Mouse (Mus musculus) T-helper 2 cell (primary cell): ENCODE results near the gene Slc30a7.

Source experiments
- in situ Hi-C: fragments of 300-600 bp; cut with MboI, MseI; formaldehyde crosslinking; loops from one replicate; pipeline ENCODE4 v1.15.1; 2025; ENCODE audit warnings: high pct_unique_total_duplicates

Slc30a7 gene

DNA sequence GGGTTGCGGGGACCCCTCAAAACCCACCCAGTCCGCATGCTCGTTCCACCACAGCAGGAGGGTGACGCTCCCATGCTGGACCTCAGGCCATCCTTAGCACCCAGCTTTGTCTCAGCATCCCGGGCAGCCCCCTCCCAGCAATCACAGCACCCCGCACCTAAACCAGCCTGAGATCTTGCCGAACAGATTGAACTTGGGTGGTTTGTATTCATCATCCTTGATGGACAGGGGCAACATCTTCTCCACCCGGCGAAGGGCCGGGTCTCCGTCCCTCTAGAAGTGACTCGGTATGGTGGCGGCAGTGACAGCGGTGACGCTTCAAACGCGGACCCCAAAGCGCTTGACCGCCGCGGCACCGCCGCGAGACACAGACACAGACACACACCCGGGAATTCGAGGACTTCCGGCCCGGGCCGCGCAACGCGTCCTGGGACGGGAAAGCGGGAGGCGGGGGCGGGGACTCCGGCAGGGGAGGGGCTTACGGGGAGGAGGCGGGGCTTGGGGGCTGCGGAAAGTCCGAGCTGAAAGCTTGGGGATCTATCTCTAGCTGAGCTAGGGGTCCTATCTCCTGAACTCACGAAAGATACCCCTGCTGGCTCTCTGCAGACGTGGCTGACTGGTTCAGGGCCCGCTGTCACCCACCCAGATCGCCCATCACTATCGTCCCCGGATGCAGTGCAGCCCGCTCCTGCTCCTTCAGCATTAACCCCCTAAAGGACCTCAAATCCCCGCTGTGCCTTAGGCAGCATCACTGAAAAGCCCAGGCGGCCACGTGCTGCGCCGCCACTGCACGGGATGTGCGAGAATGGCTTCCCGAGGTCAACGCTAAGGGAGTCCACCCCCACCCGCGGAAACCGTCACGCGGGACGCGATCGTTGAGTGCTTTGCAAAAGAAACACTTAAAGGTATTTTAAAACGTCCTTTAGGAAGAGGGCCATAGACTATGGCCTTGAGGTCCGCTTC lies at the start of gene Slc30a7, which contains the start of gene Extl2:
TSS of gene Slc30a7 (minus strand) at position 429 of the 963 bp plus-strand sequence.
TSS of gene Extl2 (plus strand) at position 485 of the 963 bp plus-strand sequence.
- in situ Hi-C loops, result loop anchor here (5.0 kb wide), 1 partner anchor 35 kb away; no protein-coding TSS in a partner anchor

DNA sequence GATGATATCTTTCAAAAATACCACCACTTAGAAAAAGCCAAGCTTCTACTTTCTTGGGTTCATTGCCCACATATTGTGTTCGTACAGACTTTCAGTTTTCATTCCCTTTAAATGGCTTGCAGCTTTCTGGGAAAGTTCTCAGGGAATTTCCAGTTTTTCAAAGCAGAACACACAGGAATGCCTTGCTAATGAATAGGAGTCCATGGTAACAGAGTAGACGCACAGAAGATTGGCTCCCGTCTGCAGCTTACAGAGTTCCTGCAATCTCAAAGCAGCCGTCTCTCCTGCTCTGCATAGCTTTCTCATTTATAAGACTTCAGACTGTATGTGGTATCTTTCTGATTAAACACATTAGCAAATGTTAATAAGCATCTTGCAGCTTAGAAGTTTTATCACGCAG lies 39.8 kb upstream of the Slc30a7 start:
- in situ Hi-C loops, result loop anchor here (10.0 kb wide), 1 partner anchor 198 kb away; no protein-coding TSS in a partner anchor

DNA sequence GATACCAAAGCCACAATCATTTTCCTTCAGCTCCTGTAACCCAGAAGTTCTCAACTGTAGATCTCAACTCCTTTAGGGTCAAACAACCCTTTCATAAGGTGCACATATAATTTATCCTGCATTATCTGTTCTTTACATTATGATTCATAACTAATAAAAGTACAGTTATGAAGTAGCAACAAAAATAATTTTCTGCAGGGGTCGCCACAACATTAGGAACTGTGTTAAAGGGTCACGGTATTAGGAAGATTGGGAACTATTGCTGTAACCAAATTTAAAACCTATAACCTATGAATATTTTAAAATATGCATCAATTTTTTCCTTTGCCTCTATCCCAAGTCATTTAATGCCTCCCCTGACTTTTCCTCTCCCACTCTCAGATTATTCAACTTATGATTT lies 38.8 kb upstream of the Slc30a7 start:
- in situ Hi-C loops, result loop anchor here (10.0 kb wide), 1 partner anchor 199 kb away; no protein-coding TSS in a partner anchor

DNA sequence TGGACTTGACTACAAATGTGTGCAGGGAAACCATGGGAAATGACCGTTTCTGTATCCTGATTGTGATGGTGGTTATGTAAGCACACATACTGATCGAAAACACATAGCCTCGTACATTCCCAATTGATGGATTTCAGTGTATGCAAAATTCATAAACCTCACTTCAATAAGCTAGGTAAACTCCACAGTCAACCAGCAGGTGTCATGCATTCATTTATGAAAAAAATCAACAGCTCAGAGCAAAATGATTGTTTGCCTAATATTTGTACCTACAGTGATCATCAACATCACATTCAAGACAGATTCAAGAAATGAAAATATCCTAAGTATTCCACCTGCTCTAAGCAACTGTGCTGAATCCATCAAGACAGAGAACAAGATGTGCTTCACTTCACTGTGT lies 33.6 kb upstream of the Slc30a7 start:
- in situ Hi-C loops, result loop anchor here (5.0 to 10.0 kb wide), 2 partner anchors 204 to 277 kb away; no protein-coding TSS in a partner anchor

DNA sequence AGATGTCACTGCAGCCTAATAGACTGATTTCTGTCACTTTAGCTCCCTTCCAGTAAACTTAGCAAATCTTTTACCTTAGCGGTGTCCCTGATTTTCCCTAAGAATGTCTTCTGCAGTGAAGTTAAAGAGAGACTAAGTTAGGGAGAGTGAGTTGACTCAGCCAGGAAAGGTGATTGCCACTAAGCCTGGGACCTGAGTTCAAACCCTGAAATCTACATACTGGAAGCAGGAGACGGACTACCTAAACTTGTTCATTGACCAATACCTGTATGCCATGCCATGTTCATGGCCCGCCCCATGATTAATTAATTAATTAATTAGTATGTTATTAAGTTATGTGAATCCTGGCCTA lies 26.6 kb upstream of the Slc30a7 start:
- in situ Hi-C loops, result no loop called here

DNA sequence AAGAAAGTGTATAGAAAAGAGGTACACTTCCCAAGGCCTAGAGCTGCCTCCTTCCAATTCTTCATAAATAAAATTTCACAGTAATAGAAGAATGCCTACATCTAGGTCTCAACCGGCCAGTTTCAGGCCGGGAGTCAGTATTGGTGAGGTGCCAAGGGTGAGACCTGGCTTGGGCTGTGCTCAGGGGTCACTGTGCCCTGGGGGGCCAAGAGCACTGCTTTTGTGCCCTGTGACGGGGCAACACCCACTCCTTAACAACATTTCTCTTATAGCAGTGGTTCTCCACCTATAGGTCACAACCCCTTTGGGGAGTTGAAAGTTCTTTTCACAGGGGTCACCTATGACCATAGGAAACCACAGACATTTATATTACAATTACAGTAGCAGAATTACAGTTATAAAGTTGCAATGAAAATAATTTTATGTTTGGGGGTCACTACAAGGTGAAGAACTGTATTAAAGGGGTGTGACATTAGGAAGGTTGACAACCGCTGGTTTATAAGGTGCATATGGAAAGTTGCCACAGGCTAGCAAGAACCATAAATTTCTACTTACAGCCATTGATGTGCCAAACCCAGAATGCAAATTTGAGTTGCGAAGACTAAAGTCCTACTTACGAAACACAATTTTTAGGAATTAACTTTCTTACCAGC lies 26.1 kb upstream of the Slc30a7 start:
- in situ Hi-C loops, result no loop called here

DNA sequence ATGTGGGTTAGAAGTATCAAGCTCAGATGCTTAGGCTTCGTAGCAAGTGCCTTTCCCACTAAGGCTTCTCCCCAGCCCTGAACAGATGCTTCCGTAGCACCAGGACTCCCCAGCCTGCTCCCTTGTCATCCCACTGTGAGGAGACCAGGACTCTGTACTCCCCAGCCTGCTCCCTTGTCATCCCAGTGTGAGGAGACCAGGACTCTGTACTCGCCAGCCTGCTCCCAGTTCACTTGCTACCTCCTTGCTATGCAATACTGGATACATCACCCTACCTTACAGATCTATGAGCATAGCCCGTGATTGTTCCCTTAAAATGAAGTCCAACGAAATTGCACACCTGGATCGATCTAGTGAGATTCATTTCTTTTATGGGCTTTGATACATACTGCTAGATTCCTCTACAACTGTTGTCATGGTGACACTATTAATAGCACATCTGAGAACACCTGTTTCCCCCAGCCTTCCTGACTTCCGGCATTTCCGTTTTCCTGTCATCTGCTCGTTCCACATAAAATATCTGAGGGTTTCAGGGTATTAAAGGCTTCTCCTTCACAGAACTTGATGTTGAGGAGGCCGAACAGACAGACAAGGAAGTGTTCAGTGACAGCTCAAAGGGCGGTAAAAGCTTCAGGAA lies 23.1 kb upstream of the Slc30a7 start:
- in situ Hi-C loops, result no loop called here

DNA sequence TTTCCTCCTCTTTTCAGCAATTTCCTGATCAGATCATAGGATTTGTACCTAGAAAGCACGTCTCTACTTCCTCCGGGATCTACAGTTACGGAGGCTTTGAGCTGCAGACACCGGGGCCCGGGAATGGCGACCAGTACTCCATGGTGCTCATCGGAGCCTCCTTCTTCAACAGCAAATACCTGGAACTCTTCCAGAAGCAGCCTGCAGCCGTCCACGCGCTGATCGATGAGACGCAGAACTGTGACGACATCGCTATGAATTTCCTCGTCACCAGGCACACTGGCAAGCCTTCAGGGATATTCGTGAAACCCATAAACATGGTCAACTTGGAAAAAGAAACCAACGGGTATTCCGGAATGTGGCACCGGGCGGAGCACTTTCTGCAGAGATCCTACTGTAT lies 19.8 kb upstream of the Slc30a7 start:
- in situ Hi-C loops, result no loop called here

DNA sequence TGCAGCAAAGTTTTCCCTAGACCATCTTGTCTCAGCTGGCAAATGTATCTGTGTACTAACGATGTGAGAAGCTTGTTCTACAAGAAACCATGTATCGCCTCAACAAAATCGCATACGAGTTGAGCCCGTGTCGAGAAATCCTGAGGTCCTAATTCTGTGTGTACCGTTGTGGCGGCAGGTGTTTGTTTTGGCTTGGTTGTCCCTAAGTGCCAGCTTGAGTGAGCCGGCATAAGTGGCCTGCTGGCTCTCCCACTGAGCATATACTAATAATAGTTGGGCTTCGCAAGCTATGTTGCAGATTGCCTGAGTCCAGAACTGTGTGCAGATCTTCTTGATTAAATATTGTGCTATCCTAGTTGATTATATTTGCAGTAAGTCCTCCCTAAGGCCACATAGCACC lies 18.5 kb upstream of the Slc30a7 start:
- in situ Hi-C loops, result no loop called here

DNA sequence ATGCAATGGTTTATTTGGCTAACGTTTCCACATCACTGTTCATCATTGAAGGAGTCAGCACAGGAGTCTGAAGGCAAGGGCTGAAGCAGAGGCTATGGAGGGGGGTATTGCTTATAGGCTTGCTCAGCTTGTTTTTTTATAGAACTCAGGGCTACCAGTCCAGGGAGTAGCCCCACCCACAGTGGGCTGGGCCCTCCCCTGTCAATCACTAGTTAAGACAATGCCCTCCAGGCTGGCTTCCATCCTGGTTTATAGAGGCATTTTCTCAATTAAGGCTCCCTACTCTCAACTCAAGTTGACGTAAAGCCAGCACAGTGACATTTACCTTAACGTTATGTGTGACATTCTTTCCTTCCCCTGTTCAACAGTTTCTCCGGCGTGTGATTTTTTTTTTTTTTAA lies 17.5 kb upstream of the Slc30a7 start:
- in situ Hi-C loops, result no loop called here

DNA sequence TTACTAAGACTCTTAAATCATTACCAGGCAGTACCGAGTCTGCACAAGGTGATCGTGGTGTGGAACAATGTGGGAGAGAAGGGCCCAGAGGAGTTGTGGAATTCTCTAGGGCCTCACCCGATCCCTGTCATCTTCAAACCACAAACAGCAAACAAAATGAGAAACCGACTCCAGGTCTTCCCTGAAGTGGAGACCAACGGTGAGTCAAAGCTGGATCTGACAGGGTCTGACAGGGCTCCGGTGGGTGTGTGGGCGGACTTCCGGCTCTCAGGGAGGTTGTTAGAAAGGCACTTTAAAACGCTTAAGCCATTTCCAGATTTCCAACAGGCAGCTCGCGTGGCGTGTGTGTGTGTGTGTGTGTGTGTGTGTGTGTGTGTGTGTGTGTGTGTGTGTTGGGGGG lies 17.0 kb upstream of the Slc30a7 start:
- in situ Hi-C loops, result no loop called here

DNA sequence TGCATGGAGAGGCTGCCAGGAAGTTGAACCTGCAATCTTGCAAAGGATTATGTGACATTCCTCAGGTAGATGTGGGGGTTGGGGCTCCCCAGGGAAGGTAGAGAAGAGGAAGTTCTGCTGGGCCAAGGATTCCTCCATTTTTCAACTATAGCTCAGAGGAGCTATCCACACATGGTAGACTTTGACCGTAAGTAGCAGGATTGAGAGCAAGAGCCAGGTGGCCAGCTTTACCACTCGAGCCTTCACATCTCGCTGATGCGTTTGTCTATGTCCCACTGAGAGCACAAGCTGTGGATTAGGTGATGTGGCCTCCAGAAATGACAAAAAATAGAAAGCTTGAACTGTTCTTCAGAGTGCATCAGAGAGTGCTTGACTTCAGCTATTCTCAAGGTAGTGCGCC lies 11.9 kb upstream of the Slc30a7 start:
- in situ Hi-C loops, result no loop called here

DNA sequence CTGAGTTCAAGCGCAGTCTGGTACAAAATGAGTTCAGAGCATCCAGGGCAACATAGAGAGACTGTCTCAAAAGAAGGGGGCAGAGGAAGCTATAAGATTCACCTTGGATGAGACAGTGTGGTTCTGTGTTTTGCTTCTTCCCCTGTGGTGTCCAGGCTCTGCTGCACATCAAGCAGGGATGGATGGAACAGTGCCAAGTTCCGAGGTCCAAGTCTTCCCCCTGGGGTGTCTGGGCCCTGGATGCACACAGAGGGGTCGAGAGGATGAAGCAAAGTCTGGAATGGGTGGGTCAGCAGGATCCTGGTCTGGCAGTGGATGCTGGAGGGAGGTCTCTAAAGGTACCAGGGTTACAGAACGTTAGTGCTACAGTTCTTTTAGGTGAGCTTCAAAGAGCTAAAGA lies 11.4 kb upstream of the Slc30a7 start:
- in situ Hi-C loops, result no loop called here

DNA sequence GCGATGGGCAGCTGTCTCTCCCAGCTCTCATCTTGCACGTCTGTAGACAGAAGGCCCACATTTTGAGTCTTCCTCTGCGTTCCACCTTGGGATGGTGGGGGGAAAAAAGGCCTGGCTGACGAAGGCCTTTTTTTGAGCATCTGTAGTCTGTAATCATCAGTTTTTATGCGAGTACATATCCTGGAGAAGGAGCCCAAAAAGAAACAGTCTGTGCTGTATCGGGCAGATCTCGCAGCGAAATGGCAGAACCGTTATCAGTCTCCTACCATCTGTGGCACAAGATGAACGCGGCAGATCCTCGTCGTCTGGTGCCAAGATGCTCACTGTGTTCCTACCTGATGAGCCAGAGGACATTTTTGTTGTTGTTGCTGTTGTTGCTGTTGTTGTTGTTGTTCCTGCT lies 8.9 kb upstream of the Slc30a7 start:
- in situ Hi-C loops, result no loop called here

DNA sequence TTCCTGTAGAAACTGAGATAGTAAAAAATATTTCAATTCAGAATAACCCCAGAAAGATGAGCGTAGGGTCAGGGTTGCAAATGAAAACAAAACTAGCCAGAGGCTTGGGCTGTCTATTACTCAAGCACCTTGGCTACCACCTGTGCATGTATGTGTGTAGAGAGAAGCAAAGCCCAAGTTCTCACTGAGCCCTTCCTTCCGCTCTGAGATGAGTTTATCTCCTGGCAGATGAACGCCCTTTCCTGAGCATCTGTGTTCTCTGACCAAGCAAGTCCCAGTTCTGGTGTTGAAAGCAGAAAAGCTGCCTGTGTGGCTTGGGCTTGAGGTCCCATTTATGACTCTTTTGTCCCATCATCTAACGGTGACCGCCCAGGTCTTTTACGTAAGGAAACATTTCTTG lies 7.7 kb upstream of the Slc30a7 start:
- in situ Hi-C loops, result no loop called here

DNA sequence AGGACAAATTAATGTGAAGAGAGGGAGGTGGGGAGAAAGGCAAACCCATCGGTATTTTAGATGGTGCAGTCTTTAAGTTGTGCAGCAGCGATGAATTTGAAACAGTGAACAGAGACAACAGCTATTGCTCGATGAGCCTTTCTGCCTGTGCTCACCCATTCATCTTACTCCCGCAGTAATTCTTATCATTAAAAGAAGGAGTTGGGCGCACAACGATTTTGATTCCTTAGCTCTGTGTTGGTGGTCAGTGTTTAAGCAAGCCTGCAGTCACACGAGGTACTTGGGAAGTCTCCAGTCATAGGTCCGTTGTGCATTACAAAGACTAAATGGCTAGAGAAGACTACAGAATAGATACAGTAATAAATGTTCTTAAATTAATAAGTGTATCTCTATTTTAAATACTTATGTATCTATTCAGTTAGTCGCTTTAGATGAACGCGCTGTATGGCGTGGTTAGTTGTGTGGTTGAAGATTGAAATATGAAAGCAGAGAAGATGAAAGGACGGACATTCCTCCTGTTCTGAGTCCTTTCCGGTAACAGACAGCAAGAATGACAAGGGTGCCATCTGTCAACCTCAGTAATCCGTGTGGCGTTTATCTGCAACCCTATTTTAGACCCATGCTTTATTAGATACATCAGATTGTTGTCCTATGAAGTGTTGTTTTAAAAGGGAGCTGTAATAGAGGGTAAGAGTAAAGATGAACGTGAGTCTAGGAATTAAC lies 2.6 kb upstream of the Slc30a7 start:
- in situ Hi-C loops, result loop anchor here (5.0 kb wide), 1 partner anchor 37 kb away; no protein-coding TSS in a partner anchor

DNA sequence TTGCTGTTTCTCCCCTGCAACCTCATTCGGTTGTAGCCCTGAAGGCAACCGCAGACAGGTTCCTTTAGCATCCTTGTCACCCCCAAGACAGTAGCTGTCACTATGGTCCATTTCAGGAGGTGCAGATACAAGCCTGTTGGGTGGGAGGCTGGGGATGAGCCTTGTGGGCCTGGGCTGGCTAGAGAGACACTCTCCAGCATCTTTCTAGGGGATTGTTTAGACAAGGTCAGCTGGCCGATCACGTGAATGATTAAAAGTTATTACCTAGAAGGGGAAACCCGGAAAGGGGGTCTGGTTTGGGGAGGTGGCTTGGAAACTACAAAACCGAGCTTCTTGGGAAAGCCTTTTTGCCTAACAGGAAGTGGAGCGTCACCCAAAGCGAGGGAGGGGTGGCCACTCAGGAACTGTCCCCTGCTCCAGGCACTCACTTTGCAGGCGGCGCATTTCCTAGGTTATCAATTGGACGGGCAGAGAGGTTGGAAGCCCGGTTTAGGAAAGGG lies 785 bp upstream of the Slc30a7 start:
- in situ Hi-C loops, result loop anchor here (5.0 kb wide), 1 partner anchor 36 kb away; no protein-coding TSS in a partner anchor

DNA sequence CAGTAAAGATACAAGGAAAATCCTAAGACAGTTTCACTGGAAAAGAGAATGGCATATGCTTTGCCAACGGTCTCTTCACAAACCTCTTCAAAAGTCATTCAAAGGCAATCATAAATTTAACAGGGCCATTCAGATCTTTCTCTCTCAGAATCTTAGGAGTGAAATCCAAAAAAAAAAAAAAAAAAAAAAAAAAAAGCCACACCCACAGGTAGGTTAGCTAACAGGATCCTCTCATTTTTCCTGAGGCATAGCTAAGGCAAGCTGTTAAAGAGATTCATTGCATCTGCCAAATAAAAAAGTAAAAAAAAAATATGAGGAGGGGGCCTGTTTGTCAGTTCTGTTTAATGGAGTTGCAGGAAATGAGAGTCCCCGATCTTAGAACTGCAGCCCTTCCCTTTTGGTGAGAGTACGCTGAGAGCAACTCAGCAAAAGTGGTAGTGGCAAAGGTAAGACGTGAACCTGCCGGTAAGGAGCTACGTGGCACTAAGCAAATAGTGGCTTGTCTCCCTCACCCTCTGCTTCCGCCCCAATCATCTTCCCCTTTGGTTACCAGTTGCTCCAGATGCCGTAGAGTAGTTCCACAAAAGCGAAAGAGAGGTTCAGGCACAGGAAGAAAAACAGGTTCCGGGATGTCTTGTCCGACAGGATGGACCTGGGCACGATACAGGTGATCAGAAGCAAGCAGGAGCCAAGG lies 775 bp downstream of the Slc30a7 start:
- in situ Hi-C loops, result loop anchor here (5.0 kb wide), 1 partner anchor 34 kb away; no protein-coding TSS in a partner anchor

DNA sequence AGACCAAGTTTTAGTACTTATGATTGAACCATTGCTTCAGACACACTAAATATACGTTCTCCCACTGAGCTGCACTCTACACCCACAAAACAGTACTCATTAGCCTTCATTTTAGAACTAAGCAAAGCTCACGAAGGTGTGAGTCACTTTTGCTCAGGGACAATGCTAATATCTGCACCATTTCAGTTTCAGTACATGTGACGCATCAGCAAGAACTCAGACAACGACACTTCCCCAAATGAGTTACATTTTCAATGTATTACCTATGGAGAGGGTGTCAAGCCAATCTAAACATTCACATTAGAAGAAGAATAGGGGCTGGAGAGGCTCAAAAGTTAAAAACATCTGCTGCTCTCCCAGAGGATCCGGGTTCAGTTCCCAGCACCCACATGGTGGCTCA lies 10.3 kb downstream of the Slc30a7 start:
- in situ Hi-C loops, result no loop called here

DNA sequence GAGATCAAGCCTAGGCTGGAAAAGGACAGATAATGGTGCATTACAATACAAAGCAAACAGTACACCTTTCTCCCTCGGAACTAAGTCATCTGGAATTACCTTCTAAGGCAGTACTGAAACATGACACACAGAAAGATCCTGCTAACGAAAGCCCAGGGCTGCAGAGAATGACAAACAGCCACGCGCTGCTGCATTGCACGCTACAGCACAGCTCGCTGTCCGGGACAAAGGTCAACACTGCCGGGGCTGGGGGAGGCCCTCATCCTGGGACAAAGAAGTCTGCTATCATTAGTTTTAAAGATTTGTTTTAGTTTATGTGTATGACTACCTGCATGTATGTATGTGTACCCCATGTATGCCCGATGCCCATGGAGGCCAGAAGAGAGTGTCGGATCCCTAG lies 14.2 kb downstream of the Slc30a7 start:
- in situ Hi-C loops, result no loop called here

DNA sequence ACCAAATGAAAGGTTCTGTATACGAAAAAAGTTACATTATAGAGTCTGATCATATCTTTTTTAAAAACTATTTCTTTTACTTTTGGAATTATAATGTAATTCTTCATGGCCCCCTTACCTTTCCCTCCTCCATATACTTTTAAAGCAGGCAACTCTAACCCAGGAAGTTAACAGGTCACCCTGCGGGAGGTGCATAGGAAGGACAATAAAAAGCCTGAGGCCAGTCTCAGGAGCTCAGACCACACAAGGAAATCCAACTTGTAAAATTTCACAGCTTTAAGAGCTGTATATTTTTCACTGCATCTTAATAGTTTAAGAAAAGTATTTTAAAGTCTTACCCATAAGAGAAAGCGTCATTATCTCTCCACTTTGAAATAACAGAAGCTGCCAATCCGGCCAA lies 14.6 kb downstream of the Slc30a7 start:
- in situ Hi-C loops, result no loop called here
